Mouse (Mus musculus): ENCODE results near the gene Otop3. TPM values are rescaled to one million over a fixed set of nuclear protein-coding genes. Genes with fewer than 3 reads are reported as not detected.
"Not testable (repeated sequence)": the region's sequence is repeated elsewhere in the genome, so short reads cannot be mapped to it uniquely, and the experiment has no call there.

The Otop3 gene
- total RNA-seq, 2 experiments from 2014 or later, result 0.42 TPM; not detected in 1

GRCm38 (mm10) chr11:115386859-115387258 is 52.3 kb downstream of the Otop3 start:
- intact Hi-C loops (cut with DNase I); DNase-seq: not testable (repeated sequence)

GRCm38 (mm10) chr11:115391358-115391757 is 56.8 kb downstream of the Otop3 start:
- no peak for DNase-seq
- intact Hi-C loops (cut with DNase I), result no loop called here

- DNase-seq, result no peak
- intact Hi-C loops (cut with DNase I), result no loop called here
Measured at GRCm38 (mm10) chr11:115393721-115394325, 59.3 kb downstream of the Otop3 start.

Other genes starting within 250 kb of the Otop3 start
- gene Rab37, start 243.3 kb upstream of the Otop3 start, total RNA-seq (2021), result under 1 TPM; 0.38 to 0.68 TPM
- under 1 TPM; 0.30 to 0.48 TPM for gene Cd300lf, start 200.7 kb upstream of the Otop3 start, total RNA-seq (2021)
- 10 to 100 TPM; 38.7 to 41.3 TPM for gene Slc9a3r1, start 171.4 kb upstream of the Otop3 start, total RNA-seq (2021)
- 10 to 100 TPM; 18.1 to 18.2 TPM for gene Tmem104, start 147.2 kb upstream of the Otop3 start, total RNA-seq (2021)
- 10 to 100 TPM; 12.5 to 15.6 TPM for gene Nat9, start 146.9 kb upstream of the Otop3 start, total RNA-seq (2021)
- gene Grin2c, start 67.5 kb upstream of the Otop3 start, total RNA-seq (2021), result 1 to 10 TPM; 1.4 to 2.0 TPM
- gene Fdxr, start 57.7 kb upstream of the Otop3 start, total RNA-seq (2021), result 10 to 100 TPM; 24.4 to 25.8 TPM
- 1 to 10 TPM; 2.9 to 4.1 TPM for gene Fads6, start 37.1 kb upstream of the Otop3 start, total RNA-seq (2021)
- not detected for gene Otop2, start 27.6 kb upstream of the Otop3 start, total RNA-seq (2021)
- gene Ush1g, start 12.7 kb upstream of the Otop3 start, total RNA-seq (2021), result under 1 TPM in 1 of 2 experiments, not detected in 1; 0.24 TPM
- 10 to 100 TPM; 72.7 to 80.6 TPM for gene Hid1, start 33.0 kb downstream of the Otop3 start, total RNA-seq (2021)
- gene Cdr2l, start 47.2 kb downstream of the Otop3 start, total RNA-seq (2021), result 10 to 100 TPM; 31.4 to 33.1 TPM
- 100 to 1,000 TPM in 1 of 2 experiments, 10 to 100 TPM in 1; 97.9 to 109 TPM for gene Mrpl58, start 69.0 kb downstream of the Otop3 start, total RNA-seq (2021)
- 100 to 1,000 TPM; 290 to 310 TPM for gene Atp5h, start 85.2 kb downstream of the Otop3 start, total RNA-seq (2021)
- gene Kctd2, start 85.4 kb downstream of the Otop3 start, total RNA-seq (2021), result 10 to 100 TPM; 47.7 to 52.9 TPM
- gene Trim80, start 105.8 kb downstream of the Otop3 start, total RNA-seq (2021), result under 1 TPM in 1 of 2 experiments, not detected in 1; 0.20 TPM
- gene Slc16a5, start 127.7 kb downstream of the Otop3 start, total RNA-seq (2021), result not detected
- 10 to 100 TPM in 1 of 2 experiments, 1 to 10 TPM in 1; 9.9 to 10.2 TPM for gene Armc7, start 140.9 kb downstream of the Otop3 start, total RNA-seq (2021)
- gene Nt5c, start 157.1 kb downstream of the Otop3 start, total RNA-seq (2021), result 10 to 100 TPM; 57.4 to 70.8 TPM
- gene Jpt1, start 179.7 kb downstream of the Otop3 start, total RNA-seq (2021), result 100 to 1,000 TPM; 803 to 865 TPM
- 100 to 1,000 TPM; 439 to 466 TPM for gene Sumo2, start 201.5 kb downstream of the Otop3 start, total RNA-seq (2021)
- gene Nup85, start 229.7 kb downstream of the Otop3 start, total RNA-seq (2021), result 10 to 100 TPM; 66.6 to 73.4 TPM

All from left cerebral cortex, postnatal 4 days (tissue).